ENCODE assay signal across 12 mouse cellular contexts in genomic region chr11:98047745-98048144, GRCm38 (mm10). TPM values are rescaled to one million over a fixed set of nuclear protein-coding genes. Genes with fewer than 3 reads are reported as not detected.
DNase-seq lines count a peak whose midpoint lies in the region; ATAC-seq and TF ChIP-seq lines count a peak whose summit lies in the region.
"Had no signal": no experiment of that assay in that cellular context is flagged by ENCODE, and none has a peak within 500 bp of the region (broad histone marks: within the 10 kb centered on the region; RNA-seq: fewer than 3 reads in every experiment).

No protein-coding gene starts in this region.

- H3K4me3 ChIP-seq in heart, embryonic 12.5 days, result no peak overlapping the region
- H3K4me3 ChIP-seq in midbrain, postnatal 0 days (ENCODE audit: low read depth, low read length), result no peak overlapping the region
- H3K4me3 ChIP-seq in midbrain, embryonic 13.5 days (replicated peaks), result no peak overlapping the region

- DNase-seq in heart, postnatal 10 days, result peak; percentile 54 to 72
- peak; percentile 67 for DNase-seq in midbrain, postnatal 0 days (ENCODE audit: low spot score)
- DNase-seq in cerebellum, adult 8-10 months, result peak; percentile 84
- peak; percentile 68 to 76 for DNase-seq in layer of hippocampus, postnatal 36 days
- no peak for DNase-seq in thymus, postnatal 36 days
- DNase-seq in testis, postnatal 10 days (ENCODE audit: low spot score), result no peak
- DNase-seq: thymus, postnatal 14 days had no signal

- peaks cover 41% of the 10 kb centered on the region for H3K4me1 ChIP-seq in heart, embryonic 12.5 days (replicated peaks)
- H3K4me1 ChIP-seq in midbrain, postnatal 0 days (ENCODE audit: insufficient read depth, low read length), result no peaks in the 10 kb centered on the region; the same call in 1 of the 2 replicates
- peaks cover 18% of the 10 kb centered on the region for H3K4me1 ChIP-seq in midbrain, embryonic 13.5 days (replicated peaks)

- intact Hi-C loops in heart, postnatal 10 days (cut with DNase I), result no loop called here

- peaks cover 60% of the 10 kb centered on the region for H3K27me3 ChIP-seq in heart, embryonic 12.5 days (replicated peaks)
- peaks cover 21% of the 10 kb centered on the region for H3K27me3 ChIP-seq in midbrain, postnatal 0 days (ENCODE audit: insufficient read depth, low read length)
- peaks cover 55% of the 10 kb centered on the region for H3K27me3 ChIP-seq in midbrain, embryonic 13.5 days

- no peak for TF ChIP-seq CTCF in midbrain, postnatal 0 days (IDR thresholded peaks at IDR 0.05)

- no peak overlapping the region for H3K27ac ChIP-seq in heart, embryonic 12.5 days (ENCODE audit: poor library complexity, severe bottlenecking)
- H3K27ac ChIP-seq in midbrain, postnatal 0 days (ENCODE audit: low read depth, low read length), result no peak overlapping the region
- no peak overlapping the region for H3K27ac ChIP-seq in midbrain, embryonic 13.5 days

- H3K9me3 ChIP-seq in heart, embryonic 12.5 days (replicated peaks), result no peaks in the 10 kb centered on the region
- H3K9me3 ChIP-seq in midbrain, postnatal 0 days (ENCODE audit: low read length), result no peaks in the 10 kb centered on the region
- H3K9me3 ChIP-seq in midbrain, embryonic 13.5 days, result no peaks in the 10 kb centered on the region

- no peak overlapping the region for H3K9ac ChIP-seq in heart, embryonic 12.5 days
- no peak overlapping the region for H3K9ac ChIP-seq in midbrain, postnatal 0 days (replicated peaks; ENCODE audit: low read length, poor library complexity, severe bottlenecking)
- no peak overlapping the region for H3K9ac ChIP-seq in midbrain, embryonic 13.5 days (replicated peaks)

- no peak for ATAC-seq in heart, embryonic 12.5 days (ENCODE audit: insufficient number of reproducible peaks, low FRiP score)
- ATAC-seq in midbrain, postnatal 0 days (ENCODE audit: low FRiP score), result no peak
- ATAC-seq in midbrain, embryonic 13.5 days, result no peak
- ATAC-seq: intestine, embryonic 16.5 days had no signal

- H3K4me2 ChIP-seq in heart, embryonic 12.5 days, result no peak overlapping the region
- no peak overlapping the region for H3K4me2 ChIP-seq in midbrain, postnatal 0 days (ENCODE audit: low read depth, low read length, poor library complexity, severe bottlenecking)
- no peak overlapping the region for H3K4me2 ChIP-seq in midbrain, embryonic 13.5 days (replicated peaks)

- WGBS in heart, embryonic 12.5 days, result 74% methylated on average over 4 of the region's 4 CpGs
- WGBS in midbrain, postnatal 0 days, result 58% methylated on average over 4 of the region's 4 CpGs
- WGBS in midbrain, embryonic 13.5 days, result 75% methylated on average over 4 of the region's 4 CpGs

- H3K36me3 ChIP-seq in heart, embryonic 12.5 days, result no peaks in the 10 kb centered on the region
- no peaks in the 10 kb centered on the region for H3K36me3 ChIP-seq in midbrain, postnatal 0 days (ENCODE audit: insufficient read depth, low read length)
- no peaks in the 10 kb centered on the region for H3K36me3 ChIP-seq in midbrain, embryonic 13.5 days

RNA-seq across cellular contexts. Expression of gene Stac2, which starts 5.5 kb away (rescaled TPM):
- under 1 TPM; 0.31 to 0.42 TPM for total RNA-seq in heart, postnatal 10 days (2021)
- polyA plus RNA-seq in heart, embryonic 12.5 days (2016; fragmentation: Nextera tagmentation; extraction: Ambion mirVana), result 0.47 and 0.63 TPM in 2 replicates
- total RNA-seq in midbrain, postnatal 0 days (2014; rRNA removed), result 4.4 and 8.3 TPM in 2 replicates
- 3.5 and 4.1 TPM in 2 replicates for polyA plus RNA-seq in midbrain, postnatal 0 days (2015; fragmentation: Nextera tagmentation; extraction: Ambion mirVana)
- polyA plus RNA-seq in midbrain, embryonic 13.5 days (2015; fragmentation: Nextera tagmentation; extraction: Ambion mirVana), result 1.6 and 1.7 TPM in 2 replicates
- total RNA-seq in layer of hippocampus, postnatal 36 days (2021), result 10 to 100 TPM; 46.5 to 56.2 TPM
- total RNA-seq: common myeloid progenitor, adult 5-6 weeks; megakaryocyte-erythroid progenitor cell, adult 5-6 weeks had no signal

RNA-seq across cellular contexts. Expression of gene Rpl19, which starts 21.2 kb away (rescaled TPM):
- 100 to 1,000 TPM; 713 to 718 TPM for total RNA-seq in heart, postnatal 10 days (2021)
- 654 and 675 TPM in 2 replicates for polyA plus RNA-seq in heart, embryonic 12.5 days (2016; fragmentation: Nextera tagmentation; extraction: Ambion mirVana)
- total RNA-seq in midbrain, postnatal 0 days (2014; rRNA removed), result 597 and 686 TPM in 2 replicates
- polyA plus RNA-seq in midbrain, postnatal 0 days (2015; fragmentation: Nextera tagmentation; extraction: Ambion mirVana), result 591 and 620 TPM in 2 replicates
- 699 and 710 TPM in 2 replicates for polyA plus RNA-seq in midbrain, embryonic 13.5 days (2015; fragmentation: Nextera tagmentation; extraction: Ambion mirVana)
- total RNA-seq in layer of hippocampus, postnatal 36 days (2021), result 100 to 1,000 TPM; 586 to 604 TPM

RNA-seq across cellular contexts. Expression of gene Cacnb1, which starts 24.9 kb away (rescaled TPM):
- 1 to 10 TPM; 7.4 to 8.0 TPM for total RNA-seq in heart, postnatal 10 days (2021)
- polyA plus RNA-seq in heart, embryonic 12.5 days (2016; fragmentation: Nextera tagmentation; extraction: Ambion mirVana), result 6.1 and 8.5 TPM in 2 replicates
- 89.1 and 96.4 TPM in 2 replicates for total RNA-seq in midbrain, postnatal 0 days (2014; rRNA removed)
- 61.1 and 63.2 TPM in 2 replicates for polyA plus RNA-seq in midbrain, postnatal 0 days (2015; fragmentation: Nextera tagmentation; extraction: Ambion mirVana)
- polyA plus RNA-seq in midbrain, embryonic 13.5 days (2015; fragmentation: Nextera tagmentation; extraction: Ambion mirVana), result 49.8 and 51.8 TPM in 2 replicates
- 100 to 1,000 TPM; 135 TPM for total RNA-seq in layer of hippocampus, postnatal 36 days (2021)
- total RNA-seq: common myeloid progenitor, adult 5-6 weeks had no signal

RNA-seq across cellular contexts. Expression of gene Arl5c, which starts 51.8 kb away (rescaled TPM):
- total RNA-seq in heart, postnatal 10 days (2021), result 1 to 10 TPM; 1.6 to 1.7 TPM
- 3.4 and 3.9 TPM in 2 replicates for polyA plus RNA-seq in heart, embryonic 12.5 days (2016; fragmentation: Nextera tagmentation; extraction: Ambion mirVana)
- total RNA-seq in midbrain, postnatal 0 days (2014; rRNA removed), result 1.1 and 2.9 TPM in 2 replicates
- polyA plus RNA-seq in midbrain, postnatal 0 days (2015; fragmentation: Nextera tagmentation; extraction: Ambion mirVana), result 2.9 and 4.5 TPM in 2 replicates
- polyA plus RNA-seq in midbrain, embryonic 13.5 days (2015; fragmentation: Nextera tagmentation; extraction: Ambion mirVana), result 8.0 and 10.5 TPM in 2 replicates
- 1 to 10 TPM; 1.0 to 1.1 TPM for total RNA-seq in layer of hippocampus, postnatal 36 days (2021)

Comparison
In these comparisons a context has a peak if more than half of its experiments do, and no peak if none do; other contexts are left out.
1. DNase-seq: peak in heart, postnatal 10 days (2 of 2), midbrain, postnatal 0 days (single experiment), cerebellum, adult 8-10 months (single experiment) and layer of hippocampus, postnatal 36 days (2 of 2); none in thymus, postnatal 36 days (0 of 2) and testis, postnatal 10 days (single experiment).
2. RNA of gene Cacnb1, which starts 24.9 kb away (total RNA-seq): 135 TPM in layer of hippocampus, postnatal 36 days and 89.1 to 96.4 TPM in midbrain, postnatal 0 days; 7.4 to 8.0 TPM in heart, postnatal 10 days; every median in the first group is over 10 times any median in the second.